Mouse (Mus musculus) cerebellum, adult 11 months (tissue): ENCODE data around the gene Gm4763.
"Not testable (repeated sequence)": the region's sequence is repeated elsewhere in the genome, so short reads cannot be mapped to it uniquely, and the experiment has no call there.

Experiments used
- DNase-seq: peaks from one replicate; pipeline ENCODE4 v3.0.0; 2022

Gene Gm4763

GRCm38 (mm10) chr7:24726808-24727207, at the start of gene Gm4763:
Gene Gm4763, minus strand, starts transcription at chr7:24726908.
- not testable (repeated sequence) for DNase-seq

DNA sequence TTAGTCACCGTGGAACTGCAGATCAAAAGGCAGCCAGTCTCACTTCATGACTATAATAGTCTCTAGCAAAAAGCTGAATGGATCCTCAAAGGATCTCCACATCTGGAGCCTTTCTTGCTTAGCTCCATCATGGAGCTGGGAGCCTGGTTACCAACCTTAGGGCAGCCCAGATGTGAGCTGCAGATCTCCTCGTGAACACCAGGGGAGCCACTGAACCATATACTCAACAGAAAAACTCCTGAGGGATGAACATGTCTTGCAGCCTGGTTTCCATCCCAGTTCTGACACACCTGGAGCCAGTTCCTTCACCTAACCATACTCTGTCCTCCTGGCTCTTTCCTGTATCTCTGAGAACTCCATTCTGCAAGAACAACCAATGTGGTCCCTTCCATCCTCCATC, 49.4 kb upstream of the Gm4763 start:
- no peak for DNase-seq

GRCm38 (mm10) chr7:24773942-24774535, 47.3 kb upstream of the Gm4763 start:
- no peak for DNase-seq

- no peak for DNase-seq
These were observed 44.7 kb upstream of the Gm4763 start for GRCm38 (mm10) chr7:24771361-24771760.

DNA sequence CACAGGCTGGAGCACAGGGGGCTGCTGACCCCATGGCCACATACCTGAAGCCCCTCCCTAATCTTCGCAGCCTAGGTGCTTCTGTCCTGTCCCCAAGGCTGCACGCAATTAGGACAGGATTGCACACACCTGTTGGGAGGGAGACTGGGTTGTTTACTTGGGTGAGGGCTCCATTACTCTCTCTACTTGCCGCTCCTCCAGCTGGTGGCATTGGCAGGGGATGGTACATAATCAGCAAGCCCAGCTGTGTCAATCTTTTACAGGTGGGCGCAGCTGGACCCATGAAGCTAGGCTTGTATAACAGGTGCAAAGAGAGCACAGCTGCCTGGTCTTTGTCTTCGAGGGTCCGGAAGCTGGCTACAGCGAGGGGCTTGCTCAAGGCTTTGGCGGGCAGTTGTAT, 35.9 kb upstream of the Gm4763 start:
- no peak for DNase-seq

- no peak for DNase-seq
These were observed 34.5 kb upstream of the Gm4763 start for GRCm38 (mm10) chr7:24761161-24761560.

DNA sequence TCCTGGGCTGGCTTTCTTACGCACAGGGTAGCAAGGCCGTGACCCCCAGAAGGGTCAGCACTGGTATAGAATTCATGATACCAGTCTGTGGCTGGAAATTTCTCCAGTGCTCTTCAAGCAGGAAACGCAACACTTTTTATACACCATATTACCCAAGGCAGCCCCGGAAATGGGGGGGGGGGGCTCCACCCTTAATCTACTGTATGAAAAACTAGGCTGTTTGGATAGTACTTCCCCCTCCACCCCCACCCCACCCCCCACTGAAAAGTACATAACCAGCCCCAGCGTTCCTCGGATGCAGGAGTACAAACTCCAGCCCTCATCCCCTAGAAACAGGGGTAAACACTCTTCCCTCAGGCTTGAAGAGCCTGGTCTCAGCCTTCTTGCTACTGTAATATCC, 33.5 kb upstream of the Gm4763 start, which contains the start of gene Cd177:
Gene Cd177 (minus strand): TSS at position 101 of the 400 bp plus-strand sequence.
- DNase-seq: no peak

DNA sequence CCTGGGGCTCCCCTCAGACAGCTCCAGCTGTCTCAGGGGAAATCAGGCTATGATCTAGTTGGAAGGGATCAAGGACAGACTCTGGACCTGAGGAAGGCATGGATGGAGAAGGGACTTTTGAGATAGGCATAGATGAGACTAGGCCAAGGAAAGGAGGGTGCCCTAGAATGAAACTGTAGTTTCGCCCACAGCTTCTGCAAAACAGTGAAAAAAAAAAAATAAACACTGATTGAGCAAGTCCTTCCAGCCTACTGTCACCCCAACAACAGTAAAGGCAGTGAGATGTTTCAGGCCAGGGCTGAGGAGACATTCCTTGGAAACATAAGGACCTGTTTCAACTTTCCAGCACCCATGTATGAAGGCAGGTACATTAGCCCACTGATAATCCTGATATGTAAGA, 31.8 kb upstream of the Gm4763 start:
- DNase-seq: no peak

GRCm38 (mm10) chr7:24753476-24753875, 26.8 kb upstream of the Gm4763 start:
- no peak for DNase-seq

- DNase-seq: no peak
These were observed 24.9 kb upstream of the Gm4763 start for GRCm38 (mm10) chr7:24751610-24752009.

GRCm38 (mm10) chr7:24750695-24751094, 24.0 kb upstream of the Gm4763 start:
- DNase-seq: no peak

GRCm38 (mm10) chr7:24735970-24736670, 9.4 kb upstream of the Gm4763 start:
- no peak for DNase-seq

- no peak for DNase-seq
These were observed 11.7 kb downstream of the Gm4763 start for GRCm38 (mm10) chr7:24715039-24715438.

DNA sequence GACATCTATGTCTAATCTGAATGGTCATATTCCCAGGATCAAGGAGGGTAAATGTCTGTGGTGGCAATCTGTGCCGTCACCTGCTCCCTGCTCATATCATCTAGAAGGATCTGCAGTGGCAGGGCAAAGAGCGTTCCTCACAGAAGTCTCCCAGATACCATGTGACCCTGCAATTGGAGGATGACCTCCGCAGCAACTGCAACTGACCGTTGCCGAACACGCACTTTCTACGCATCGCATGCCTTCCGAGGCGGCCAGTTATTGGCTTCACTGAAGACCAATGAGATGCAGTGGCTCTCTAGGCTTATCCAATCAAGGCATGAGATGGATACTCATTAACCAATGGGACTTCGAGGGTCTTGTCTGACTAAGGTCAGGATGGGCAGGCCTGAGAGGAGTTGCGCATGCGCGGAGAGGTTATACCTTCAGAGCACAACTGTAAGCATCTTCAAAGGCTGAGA, 17.8 kb downstream of the Gm4763 start, which contains the start of gene BC049730:
Gene BC049730 (plus strand): TSS at position 411 of the 461 bp plus-strand sequence.
- no peak for DNase-seq

DNA sequence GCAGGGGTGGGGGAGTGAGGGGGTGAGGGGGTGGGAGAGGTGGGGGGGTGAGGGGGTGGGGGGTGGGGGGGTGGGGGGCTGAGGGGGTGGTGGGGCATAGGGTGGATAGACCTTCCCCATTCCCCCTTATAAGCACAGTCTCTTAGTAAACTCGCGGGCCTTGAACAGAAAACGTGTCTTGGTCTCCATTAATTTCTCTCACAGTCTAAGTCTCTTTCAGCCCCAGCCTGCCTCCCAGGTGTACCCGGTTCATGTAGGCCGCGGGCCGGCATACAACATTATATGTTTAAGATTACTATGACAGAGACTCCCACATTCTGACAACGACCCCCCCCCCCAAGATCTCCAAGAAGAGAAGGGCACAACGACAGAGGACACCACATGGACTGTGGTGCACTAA, 23.9 kb downstream of the Gm4763 start:
- not testable (repeated sequence) for DNase-seq

DNA sequence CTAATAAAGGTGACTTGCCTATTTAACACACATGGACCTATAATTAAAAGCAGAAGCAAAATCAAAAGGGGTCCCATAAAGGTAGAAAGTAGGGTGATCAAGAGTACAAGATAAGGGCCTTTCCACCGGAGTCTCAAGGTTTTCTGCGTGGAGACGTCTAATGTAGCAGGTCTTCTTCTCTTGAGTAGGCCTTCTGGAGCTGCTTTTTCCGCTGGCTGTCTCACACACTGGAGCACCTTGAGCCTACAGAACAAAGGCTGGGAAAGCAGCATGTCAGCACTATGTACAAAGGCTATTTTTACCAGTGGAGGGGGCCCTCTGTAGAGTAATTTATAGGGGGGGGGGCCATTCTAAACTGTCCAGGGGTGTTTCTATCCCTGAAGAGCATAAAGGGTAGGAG, 28.8 kb downstream of the Gm4763 start:
- DNase-seq: not testable (repeated sequence)

DNA sequence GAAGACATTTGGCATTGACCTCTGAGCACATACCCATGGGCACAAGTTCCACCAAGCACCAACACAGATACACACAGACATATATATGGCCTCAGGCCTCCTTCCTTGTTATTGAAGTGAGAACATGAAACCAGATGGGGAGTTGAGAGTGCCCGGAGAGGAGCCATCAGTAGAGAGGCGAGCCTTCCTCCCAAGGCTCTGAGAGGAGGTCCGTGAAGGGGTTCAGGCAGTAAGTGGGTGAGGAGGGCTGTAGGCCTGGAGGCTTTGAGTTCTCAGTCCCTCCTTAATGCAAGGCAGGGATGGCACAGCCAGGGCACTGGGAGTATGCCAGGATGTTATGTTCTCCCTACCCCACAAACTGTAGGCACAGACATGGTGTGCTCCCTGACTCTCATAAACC, 34.0 kb downstream of the Gm4763 start:
- DNase-seq: not testable (repeated sequence)

DNA sequence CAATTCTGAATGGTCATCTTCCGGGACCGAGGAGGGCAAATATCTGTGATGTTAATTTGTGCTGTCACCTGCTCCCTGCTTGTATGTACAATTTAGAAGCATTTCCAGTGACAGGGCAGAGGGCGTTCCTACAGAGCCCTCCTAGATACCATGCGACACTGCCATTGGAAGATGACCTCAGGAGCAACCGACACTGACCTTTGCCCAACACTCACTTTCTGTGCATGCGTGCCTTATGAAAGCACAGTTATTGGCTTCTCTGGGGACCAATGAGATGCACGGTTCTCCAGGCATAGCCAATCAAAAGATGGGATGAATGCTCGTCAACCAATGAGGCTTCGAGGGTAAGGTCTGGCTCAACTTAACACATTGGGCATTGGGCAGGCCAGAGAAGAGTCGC, 39.2 kb downstream of the Gm4763 start:
- DNase-seq: not testable (repeated sequence)

DNA sequence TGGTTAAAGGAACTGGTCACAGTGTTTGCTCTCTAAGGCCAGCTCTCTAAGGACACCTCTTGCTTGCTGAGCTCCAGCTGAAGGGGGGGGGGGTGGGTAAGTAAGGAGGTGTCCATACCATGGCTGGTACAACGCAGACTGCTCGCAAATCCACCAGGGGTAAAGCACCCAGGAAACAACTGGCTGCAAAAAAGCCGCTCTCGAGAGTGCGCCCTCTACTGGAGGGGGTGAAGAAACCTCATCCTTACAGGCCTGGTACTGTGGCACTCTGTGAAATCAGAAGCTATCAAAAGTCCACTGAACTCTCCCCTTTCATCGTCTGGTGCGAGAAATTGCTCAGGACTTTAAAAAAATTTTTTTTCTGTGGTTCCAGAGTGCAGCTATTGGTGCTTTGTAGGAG, 42.6 kb downstream of the Gm4763 start:
- not testable (repeated sequence) for DNase-seq

DNA sequence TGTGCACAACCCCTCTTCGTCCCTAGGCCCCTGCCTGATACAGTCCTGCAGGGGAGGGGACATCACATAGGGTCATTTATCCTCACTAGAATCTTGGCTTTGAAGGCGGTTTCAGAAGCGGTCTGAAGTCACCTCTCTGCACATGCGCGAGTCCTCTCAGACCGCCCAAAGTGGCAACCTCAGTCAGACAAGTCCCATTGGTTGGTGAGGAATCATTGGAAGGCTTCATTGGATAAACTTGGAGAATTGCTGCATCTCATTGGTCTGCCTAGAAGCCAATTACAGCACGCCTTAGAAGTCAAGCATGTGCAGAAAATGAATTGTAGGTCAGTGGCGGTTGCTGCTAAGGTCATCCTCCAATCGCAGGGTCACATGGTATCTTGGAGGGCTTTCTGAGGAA, 50.1 kb downstream of the Gm4763 start, which contains the start of gene Tex101:
Gene Tex101 (minus strand): TSS at position 101 of the 400 bp plus-strand sequence.
- DNase-seq: no peak

GRCm38 (mm10) chr7:24671944-24672439, 54.7 kb downstream of the Gm4763 start:
- no peak for DNase-seq
